Mouse (Mus musculus): ENCODE results near the gene Il1rn.
A peak's percentile ranks its signal among the peaks of the same experiment; 100 is the strongest.

The Il1rn gene

GRCm38 (mm10) chr2:24382456-24383230, 46.0 kb downstream of the Il1rn start:
- DNase-seq (ENCODE audit: low spot score in 2 of 2), result no peak

- peak in 1 of 2 experiments; percentile 29 for DNase-seq (ENCODE audit: low spot score in 2 of 2)
Measured at GRCm38 (mm10) chr2:24383636-24384035, 47.0 kb downstream of the Il1rn start.

DNA sequence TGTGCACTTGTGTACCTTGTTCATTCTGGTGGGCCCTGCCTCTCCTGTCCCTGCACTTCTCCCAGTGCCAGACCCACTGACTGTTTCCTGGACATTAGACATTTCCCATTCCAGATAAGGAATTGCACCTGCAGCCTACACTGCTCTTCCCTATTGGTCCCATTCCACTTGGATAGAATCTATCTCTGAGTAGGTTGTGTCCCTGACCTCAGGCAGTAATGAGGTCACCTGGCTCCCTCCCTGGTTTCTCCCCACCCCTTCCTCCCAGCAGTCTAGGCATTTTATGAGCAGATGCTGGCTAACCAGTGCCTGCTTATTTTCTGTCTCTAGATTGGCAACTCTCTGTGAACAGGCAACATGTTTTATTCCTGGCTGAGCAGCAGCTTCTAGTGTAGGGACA, 47.7 kb downstream of the Il1rn start:
- DNase-seq (ENCODE audit: low spot score in 2 of 2), result peak in 1 of 2 experiments; percentile 50

DNA sequence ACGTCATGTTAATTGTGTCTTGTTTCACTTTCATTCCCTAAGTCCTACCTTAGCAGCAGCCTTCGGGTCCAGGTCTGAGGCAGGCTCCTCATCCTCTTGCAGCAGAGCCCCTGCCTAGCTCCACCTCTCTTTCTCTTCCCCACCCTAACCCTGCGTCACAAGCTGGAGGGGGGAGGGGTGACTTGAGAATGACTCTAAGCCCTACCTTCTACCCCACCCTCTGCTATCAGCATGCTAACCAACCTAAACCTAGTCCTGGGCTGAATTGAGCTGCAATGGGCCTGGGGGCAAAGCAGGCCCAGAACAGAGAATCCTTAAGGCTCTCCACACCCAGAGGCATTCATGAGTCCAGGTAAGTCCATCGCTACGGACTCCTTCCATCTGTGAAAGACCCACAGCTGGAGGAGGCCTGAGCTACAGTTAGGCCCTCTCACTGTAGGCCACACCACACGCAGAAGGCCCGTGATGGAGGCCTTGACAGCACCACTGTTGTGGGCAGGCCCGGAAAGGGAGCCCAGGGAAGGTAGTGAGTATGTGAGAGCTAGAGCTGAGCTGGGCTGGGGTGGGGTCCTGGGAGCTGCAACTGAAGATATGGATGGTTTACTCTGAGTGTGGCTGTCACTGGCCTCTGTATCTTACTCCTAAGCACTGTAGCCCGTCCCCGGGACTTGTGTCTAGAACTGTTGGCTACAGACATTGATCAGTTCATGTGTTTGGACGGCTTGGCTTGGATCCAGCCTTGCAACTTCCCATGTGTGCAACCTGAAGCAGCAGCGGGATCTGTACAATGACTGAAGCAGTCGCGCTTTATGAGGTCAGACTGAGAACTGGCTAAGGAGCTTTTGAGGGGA, 48.7 kb downstream of the Il1rn start:
- DNase-seq (ENCODE audit: low spot score in 2 of 2), result peak in 1 of 2 experiments; percentile 59

GRCm38 (mm10) chr2:24386158-24386963, 49.7 kb downstream of the Il1rn start:
- DNase-seq (ENCODE audit: low spot score in 2 of 2), result peak in 1 of 2 experiments; percentile 57

- DNase-seq (ENCODE audit: low spot score in 2 of 2), result peak in 1 of 2 experiments; percentile 46
Measured at GRCm38 (mm10) chr2:24386964-24387320, 50.3 kb downstream of the Il1rn start.

- peak in 1 of 2 experiments; percentile 47 for DNase-seq (ENCODE audit: low spot score in 2 of 2)
Measured at GRCm38 (mm10) chr2:24387361-24388283, 51.0 kb downstream of the Il1rn start.

DNA sequence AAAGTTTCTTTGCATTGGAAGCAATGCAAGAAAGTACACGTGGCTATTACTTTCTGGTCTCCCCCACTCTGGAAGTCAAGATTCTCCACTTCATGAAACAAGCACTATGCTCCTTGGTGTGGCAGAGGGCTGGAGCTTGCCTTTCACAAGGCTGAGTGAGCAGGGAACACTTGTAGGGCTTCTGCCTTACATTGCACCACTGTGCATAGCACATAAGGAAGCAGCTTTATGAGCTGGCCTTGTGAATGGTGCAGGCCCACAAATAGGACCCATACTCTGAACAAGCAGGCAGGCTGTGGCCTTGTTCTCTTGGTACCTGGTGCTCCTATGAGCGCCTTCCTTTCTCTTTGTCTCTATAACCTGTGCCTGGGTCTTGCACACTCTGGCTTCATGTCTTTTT, 56.6 kb downstream of the Il1rn start:
- no peak for DNase-seq (ENCODE audit: low spot score in 2 of 2)

- no peak for DNase-seq (ENCODE audit: low spot score in 2 of 2)
Measured at GRCm38 (mm10) chr2:24397115-24397514, 60.5 kb downstream of the Il1rn start.

- no peak for DNase-seq (ENCODE audit: low spot score in 2 of 2)
Measured at GRCm38 (mm10) chr2:24400711-24401110, 64.1 kb downstream of the Il1rn start.
